Mouse (Mus musculus) neutrophil, adult 5-6 weeks (primary cell): ENCODE data around the gene Gstm3. TPM values are rescaled to one million over a fixed set of nuclear protein-coding genes. Genes with fewer than 3 reads are reported as not detected.
A peak's percentile ranks its signal among the peaks of the same experiment; 100 is the strongest.

Experiments
- ATAC-seq: fragments of 151-379, 151-347 bp; 2 replicates; pipeline ENCODE4 v1.8.0; 2017; ENCODE audit warnings: mild to moderate bottlenecking, moderate TSS enrichment; ENCODE audit not compliant: insufficient number of reproducible peaks, poor library complexity, low FRiP score, severe bottlenecking; ENCODE audit errors: extremely low read depth
- total RNA-seq: library from RNA; stranded (forward); fragments of 200-1000 nt; gene quantifications from 2 replicates; pipeline ENCODE4 v1.2.3, GENCODE M21; 2017

Gene Gstm3
- total RNA-seq, 1 experiment from 2014 or later = not detected

DNA sequence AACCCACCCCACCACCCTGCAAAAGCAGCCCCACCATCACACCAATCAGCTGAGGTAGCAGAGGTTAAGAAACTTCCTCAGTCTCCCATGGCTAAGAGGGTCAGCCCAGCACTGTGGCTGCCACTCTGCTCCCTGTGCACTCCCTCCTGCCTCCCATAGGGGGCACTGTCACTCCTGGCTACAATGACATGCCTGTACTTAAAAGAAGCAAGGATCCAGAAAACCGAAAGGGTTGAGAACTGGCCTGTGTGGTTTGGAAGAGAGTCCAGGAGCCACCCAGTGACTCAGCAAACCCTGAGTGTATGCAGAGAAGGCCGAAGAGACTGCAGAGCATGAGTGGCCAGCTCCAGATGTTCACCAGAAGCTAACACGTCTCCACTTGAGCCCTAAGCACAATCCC lies 29.7 kb downstream of the Gstm3 start:
- ATAC-seq = peak; percentile 60; the same call in 1 of the 2 replicates

DNA sequence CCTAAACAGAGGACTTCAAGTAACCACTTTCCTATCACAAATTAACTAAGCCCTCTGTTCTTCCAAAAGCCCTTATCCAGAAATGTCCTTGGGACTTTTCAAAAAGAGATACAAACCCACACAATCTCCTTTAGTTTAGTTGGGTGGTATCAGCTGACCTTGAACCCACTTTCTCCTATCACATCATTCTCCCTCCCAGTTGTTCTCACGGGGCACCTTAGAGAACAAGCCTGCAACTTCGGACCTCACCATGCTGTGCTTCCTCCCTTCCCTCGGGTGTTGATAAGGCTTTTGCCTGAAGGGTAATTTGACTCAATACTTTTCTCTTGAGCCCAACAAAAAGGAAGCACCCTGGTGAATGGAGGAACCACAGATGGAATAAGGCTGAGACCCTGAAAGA lies 33.2 kb downstream of the Gstm3 start:
- no peak for ATAC-seq

DNA sequence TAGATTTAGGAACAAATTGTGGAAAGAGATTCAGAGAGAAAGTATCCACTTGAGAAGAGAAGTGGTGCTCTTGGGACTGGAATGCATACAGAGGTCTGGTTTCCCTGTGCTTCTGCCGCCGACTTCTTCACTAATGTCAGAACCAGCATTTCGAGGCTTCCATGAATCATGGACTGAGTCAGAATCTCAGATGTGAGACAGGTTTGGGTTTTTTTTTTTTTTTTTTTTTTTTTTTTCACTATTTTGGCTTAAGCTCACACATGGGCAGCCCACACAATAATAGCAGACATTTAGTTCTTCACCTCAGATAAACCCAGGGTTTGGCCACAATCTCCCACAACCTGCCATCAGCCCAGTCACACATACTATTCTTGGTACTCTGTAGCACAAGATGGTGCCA lies 33.8 kb downstream of the Gstm3 start:
- ATAC-seq = no peak

DNA sequence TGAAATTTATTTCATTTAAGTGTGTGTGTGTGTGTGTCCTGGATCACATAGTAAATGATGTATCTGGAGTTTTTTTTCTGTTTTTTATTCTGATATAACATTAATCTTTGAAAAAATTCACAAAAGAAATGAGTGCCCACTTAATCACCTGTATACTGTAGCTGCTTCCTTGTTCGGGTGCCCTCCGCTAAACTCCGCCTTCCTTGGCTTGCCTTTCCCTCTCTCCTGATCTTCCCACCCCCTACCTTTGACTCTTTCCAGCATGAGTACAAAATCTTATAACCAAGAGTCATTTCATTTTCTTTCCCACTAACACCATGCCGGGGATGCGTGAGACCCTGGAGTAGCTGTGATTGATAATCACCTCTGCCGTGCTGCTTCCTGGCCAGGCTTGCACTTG lies 37.0 kb downstream of the Gstm3 start:
- ATAC-seq = no peak

DNA sequence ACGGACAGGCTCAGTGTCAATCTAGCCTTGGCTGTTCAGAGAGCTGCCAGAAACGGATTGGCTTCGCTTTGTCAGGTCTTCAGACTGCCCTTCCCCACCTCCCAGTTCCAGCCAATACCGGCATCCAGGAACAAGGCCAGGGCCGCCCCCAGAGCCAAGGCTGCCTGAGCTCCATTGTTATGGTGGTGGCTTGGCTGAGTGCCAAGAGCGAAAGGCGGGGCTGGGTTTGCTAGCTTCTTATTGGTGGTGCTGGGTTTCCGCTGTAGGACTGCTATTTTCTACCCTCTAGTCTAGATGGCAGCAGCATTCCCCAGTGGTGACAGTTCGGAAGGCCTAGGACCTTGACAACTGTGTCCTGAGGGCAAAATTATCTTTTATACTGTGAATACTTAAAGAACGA lies 37.4 kb downstream of the Gstm3 start, which contains the start of gene Gstm7:
Gene Gstm7 (minus strand): TSS at position 148 of the 400 bp plus-strand sequence.
- ATAC-seq = 0 out of 2 replicates have a peak, but pooled peaks have one; percentile 22

DNA sequence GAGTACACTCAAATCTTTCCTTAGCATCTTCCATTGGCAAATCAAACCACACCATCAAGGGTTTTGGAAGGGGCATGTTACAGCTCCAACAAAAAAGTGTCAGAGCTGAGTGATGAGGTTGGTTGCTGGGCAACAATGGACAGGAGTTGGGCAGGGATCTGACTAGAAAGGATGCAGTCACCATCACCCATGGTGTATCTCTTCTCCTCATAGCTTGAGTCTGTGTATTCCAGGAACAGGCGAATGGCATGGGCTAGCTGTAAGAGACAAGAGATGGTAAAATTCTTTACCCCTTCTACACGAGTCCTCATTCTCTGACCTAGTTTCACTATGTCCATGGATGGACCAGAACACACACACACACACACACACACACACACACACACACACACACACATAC lies 37.9 kb downstream of the Gstm3 start:
- no peak for ATAC-seq

DNA sequence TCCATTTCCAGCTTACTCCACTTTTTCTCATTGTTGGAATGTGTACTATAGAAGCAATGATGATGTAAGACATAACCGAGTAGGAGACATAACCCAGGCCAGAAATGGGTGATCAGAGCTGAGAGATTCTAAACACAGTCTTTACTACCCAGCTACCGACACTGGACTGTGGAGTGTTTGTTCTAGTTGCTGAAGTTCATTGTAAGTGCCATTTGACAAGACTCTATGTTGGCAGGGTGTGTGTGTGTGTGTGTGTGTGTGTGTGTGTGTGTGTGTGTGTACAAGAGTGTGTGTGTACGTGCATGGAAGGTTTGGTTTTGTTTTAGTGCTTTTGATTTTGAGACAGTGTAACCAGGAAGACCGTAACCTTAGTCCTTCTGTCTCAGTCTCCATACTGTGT lies 39.4 kb downstream of the Gstm3 start:
- ATAC-seq = no peak

DNA sequence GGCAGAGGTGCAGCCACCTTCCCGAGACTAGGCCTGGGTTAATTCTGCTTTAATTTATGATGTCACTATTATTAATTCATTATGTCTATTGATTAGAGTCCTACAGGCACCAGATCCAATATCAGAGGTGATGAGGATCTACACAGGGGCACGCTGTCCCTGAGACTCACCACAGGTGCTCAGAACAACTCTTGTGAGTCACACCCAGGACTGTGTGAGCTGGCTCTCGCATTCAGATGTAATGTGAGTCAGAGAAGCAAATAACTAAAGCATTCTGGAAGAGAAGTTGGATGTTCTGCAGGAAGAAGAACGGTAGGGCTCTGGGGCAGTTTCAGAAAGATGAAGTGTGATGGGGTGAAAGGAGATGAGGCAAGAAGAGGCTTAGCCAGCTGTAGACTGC lies 39.8 kb downstream of the Gstm3 start:
- no peak for ATAC-seq

DNA sequence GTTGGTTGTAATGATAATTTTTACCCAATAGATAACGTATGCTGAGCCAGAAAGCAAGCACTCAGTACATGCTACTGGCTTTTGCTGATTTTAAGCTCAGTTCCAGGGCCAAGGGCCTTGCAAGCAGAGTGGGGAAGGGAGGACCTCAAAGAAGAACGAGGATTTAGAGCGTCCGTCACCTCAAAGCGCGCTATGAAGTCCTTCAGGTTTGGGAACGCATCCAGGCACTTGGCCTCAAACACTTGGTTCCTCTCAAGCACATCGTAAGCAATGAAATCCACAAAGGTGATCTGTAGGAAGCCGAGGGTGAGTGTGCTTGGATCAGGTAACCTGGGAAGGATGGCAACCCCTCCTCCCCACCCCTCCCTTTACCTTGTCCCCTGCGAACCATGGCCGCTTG lies 40.4 kb downstream of the Gstm3 start:
- ATAC-seq = no peak

DNA sequence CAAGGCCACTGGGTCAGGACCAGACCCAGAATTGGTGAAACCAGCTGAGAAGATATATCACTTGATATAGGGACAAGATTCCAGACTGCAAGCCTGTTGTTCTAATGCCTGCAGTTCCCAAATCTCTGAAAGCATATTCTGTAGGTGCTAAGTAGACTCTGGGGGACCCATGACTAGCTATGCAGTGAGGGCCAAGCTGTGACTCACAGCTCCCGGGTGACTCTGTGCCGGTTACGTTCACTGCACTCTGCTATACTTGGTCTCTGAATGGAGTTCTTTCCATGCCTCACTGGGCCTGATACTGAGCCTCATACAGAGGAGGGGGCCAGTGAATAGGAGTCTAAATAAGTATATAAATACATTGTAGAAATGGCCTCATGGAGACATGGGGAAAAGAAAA lies 41.2 kb downstream of the Gstm3 start:
- ATAC-seq = no peak

DNA sequence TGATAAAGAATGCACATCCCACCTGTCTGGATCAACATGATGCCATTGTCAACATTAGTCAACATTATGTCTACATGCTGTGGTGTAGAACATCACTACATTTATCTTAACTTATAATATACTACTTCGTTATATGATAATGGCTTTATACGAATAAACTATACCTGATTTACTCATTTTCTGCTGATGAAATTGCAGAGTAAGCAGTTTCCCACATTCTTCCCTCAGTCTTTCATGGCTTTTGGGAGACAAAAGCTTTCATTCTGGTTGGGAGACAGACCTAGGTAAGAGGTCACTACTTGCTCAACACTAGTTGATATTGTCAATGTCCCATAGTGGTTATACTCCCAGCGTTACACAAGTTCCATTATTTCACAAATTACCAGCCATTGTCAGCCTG lies 43.7 kb downstream of the Gstm3 start:
- ATAC-seq = no peak

DNA sequence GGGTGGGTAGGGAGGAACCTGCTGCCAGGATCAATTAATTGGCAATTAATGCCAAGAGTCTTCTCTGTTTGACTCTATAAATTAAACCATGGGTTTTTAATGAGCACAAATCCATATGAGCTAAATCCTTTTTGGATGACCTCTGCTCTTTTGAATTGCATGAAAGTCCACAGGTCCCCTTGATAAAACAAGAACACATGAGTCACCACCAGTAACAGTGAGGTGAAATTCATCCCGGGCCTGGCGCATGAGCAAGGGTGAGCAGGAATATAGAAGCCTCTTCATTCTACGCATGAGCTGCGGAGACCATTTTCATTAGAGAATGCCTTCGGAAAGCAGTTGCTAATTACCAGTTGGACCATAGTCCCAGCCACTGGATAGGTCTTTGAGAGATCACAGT lies 48.7 kb downstream of the Gstm3 start:
- ATAC-seq = no peak

DNA sequence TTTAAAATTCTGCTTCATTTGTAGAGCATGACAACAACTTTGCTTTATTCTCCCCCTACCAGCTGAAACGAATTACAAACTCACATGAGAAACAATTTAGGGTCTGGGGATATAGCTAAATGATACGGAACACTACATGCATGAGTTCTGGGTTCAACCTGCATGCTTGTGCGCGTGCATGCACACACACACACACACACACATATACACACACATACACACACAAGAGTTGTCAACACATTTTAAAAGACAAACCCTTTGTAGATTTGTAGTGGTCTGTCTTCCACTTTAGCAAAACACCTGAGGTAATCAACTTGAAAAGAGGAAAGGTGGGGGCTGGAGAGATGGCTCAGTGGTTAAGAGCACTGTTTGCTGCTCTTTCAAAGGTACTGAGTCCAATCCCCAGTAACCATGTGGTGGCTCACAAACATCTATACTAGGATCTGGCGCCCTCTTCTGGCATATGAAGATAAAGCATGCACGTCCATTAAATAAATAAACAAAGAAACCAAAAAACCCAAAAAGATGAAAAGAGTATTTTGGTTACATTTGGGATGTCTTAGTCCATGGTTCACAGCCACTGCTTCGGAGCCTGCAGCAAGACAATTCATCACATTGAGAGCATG lies 51.2 kb downstream of the Gstm3 start:
- peak; percentile 55; the same call in 1 of the 2 replicates for ATAC-seq

DNA sequence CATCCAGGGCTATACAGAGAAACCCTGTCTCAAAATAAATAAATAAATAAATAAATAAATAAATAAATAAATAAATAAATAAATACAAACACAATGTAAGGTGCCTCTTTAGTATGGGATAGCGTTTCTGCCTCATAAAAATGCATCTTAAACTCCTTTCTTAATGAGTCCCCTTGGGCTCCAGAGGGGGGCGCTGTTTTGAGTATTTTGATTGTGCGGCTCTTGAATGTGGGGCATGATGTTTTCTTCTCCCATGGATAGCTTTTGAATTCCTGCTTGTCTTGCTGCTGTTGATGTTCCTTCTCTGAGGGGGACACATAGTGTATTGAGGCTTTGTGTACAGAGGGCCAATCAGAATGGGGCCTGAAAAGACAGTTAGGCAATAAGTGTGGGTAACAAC lies 52.0 kb downstream of the Gstm3 start:
- ATAC-seq = no peak

DNA sequence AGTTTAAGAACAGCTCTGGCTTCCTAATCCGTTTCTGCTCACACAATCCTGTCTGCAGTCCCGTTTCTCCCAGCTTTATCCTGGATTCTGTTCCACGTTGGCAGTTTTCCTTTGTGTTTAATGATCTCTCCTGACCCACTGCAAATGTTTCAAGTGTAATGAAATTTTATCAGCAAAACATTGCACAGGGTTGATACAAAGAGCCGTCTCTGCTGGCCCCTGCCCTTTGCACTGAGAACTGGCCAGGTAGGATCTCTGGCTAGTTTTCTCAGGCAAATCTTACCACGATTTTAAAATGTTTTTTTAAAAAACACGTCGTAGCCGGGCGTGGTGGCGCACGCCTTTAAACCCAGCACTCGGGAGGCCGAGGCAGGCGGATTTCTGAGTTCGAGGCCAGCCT lies 52.4 kb downstream of the Gstm3 start:
- no peak for ATAC-seq

Other genes with a start within 250 kb of the Gstm3 start
- gene Csf1, start 208.8 kb downstream of the Gstm3 start, total RNA-seq = 94.7 and 94.9 TPM in 2 replicates
- not detected in 2 replicates for gene Eps8l3, start 92.1 kb downstream of the Gstm3 start, total RNA-seq
- 0.93 and 1.5 TPM in 2 replicates for gene Gstm5, start 73.5 kb downstream of the Gstm3 start, total RNA-seq
- gene Gstm7, start 37.5 kb downstream of the Gstm3 start, total RNA-seq = not detected in 2 replicates
- not detected in 2 replicates for gene Gstm6, start 25.5 kb downstream of the Gstm3 start, total RNA-seq
- gene Gstm2, start 17.2 kb upstream of the Gstm3 start, total RNA-seq = not detected in 2 replicates
- 7.9 and 12.3 TPM in 2 replicates for gene Gstm1, start 48.7 kb upstream of the Gstm3 start, total RNA-seq
- 1.7 and 2.3 TPM in 2 replicates for gene Gstm4, start 75.6 kb upstream of the Gstm3 start, total RNA-seq
- gene Ampd2, start 117.4 kb upstream of the Gstm3 start, total RNA-seq = 16.0 and 18.5 TPM in 2 replicates
- not detected in 2 replicates for gene Gnat2, start 123.5 kb upstream of the Gstm3 start, total RNA-seq
- 143 and 165 TPM in 2 replicates for gene Gnai3, start 176.9 kb upstream of the Gstm3 start, total RNA-seq
- gene Gpr61, start 185.6 kb upstream of the Gstm3 start, total RNA-seq = 0.23 TPM in 1 of 2 replicates, not detected in the other
- 1.3 and 1.6 TPM in 2 replicates for gene Amigo1, start 217.1 kb upstream of the Gstm3 start, total RNA-seq
- gene Cyb561d1, start 231.9 kb upstream of the Gstm3 start, total RNA-seq = 26.8 and 29.0 TPM in 2 replicates
- 5.8 and 7.3 TPM in 2 replicates for gene Atxn7l2, start 241.7 kb upstream of the Gstm3 start, total RNA-seq